Mouse (Mus musculus): ENCODE measurements at regions not wholly inside any gene's neighbourhood (a gene's known extent, or its start where the extent isn't known, plus 50 kb on each side); places are given as distances from the start of the nearest gene placed in this dataset.

GRCm38 (mm10) chr6:51071243-51071642 lies 361.2 kb upstream of the Nfe2l3 start:
- 54% methylated on average over 9 of the region's 9 CpGs for WGBS
- DNase-seq (ENCODE audit: low spot score) (no peak), ATAC-seq (replicated peaks; ENCODE audit: low FRiP score, low read depth) (no peak)
- Histone ChIP-seq H3K4me2 (ENCODE audit: low read length) (no peak overlapping the region), H3K27ac (no peak overlapping the region), H3K27me3 (ENCODE audit: insufficient read depth, low read length) (no peaks in the 10 kb centered on the region), H3K36me3 (ENCODE audit: insufficient read depth, low read length) (no peaks in the 10 kb centered on the region), H3K9ac (ENCODE audit: low read depth, low read length) (no peak overlapping the region), H3K4me1 (replicated peaks; ENCODE audit: insufficient read depth, low read length) (no peaks in the 10 kb centered on the region), H3K4me3 (replicated peaks; ENCODE audit: low read depth, low read length) (no peak overlapping the region), H3K9me3 (replicated peaks; ENCODE audit: low read length) (no peaks in the 10 kb centered on the region)
- no peak for TF ChIP-seq CTCF (IDR thresholded peaks at IDR 0.05; ENCODE audit: low read depth)

DNA sequence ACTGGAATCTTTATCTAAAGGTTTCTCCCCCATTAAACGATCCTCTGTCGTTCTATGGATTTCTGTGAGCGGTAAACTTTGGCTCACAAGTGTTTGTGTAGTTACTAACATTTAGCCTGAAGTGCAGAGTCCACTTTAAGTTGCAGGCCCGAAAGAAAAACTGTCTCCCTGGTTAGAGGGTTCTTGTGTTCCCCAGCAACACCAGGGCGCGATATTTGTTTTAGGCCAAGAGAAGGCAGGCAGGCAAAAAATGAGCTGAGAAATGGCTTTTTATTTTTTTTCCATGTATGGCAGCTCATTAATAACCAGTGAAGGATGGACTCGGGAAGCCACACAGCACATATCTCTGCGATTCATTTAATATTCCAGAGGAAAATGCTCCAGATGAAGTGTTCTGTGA lies 357.4 kb upstream of the Nfe2l3 start:
- no peak for ATAC-seq (replicated peaks; ENCODE audit: low FRiP score, low read depth)
- TF ChIP-seq CTCF (IDR thresholded peaks at IDR 0.05; ENCODE audit: low read depth), result no peak
- no peaks in the 10 kb centered on the region for H3K27me3 ChIP-seq (ENCODE audit: insufficient read depth, low read length)
- no peak overlapping the region for H3K27ac ChIP-seq
- no peak overlapping the region for H3K9ac ChIP-seq (ENCODE audit: low read depth, low read length)
- 78% methylated on average over 8 of the region's 8 CpGs for WGBS
- no peak overlapping the region for H3K4me3 ChIP-seq (replicated peaks; ENCODE audit: low read depth, low read length)
- H3K36me3 ChIP-seq (ENCODE audit: insufficient read depth, low read length), result no peaks in the 10 kb centered on the region
- 0 out of 2 replicates have a peak, but pooled peaks cover 7% of the 10 kb centered on the region for H3K4me1 ChIP-seq (replicated peaks; ENCODE audit: insufficient read depth, low read length)
- no peaks in the 10 kb centered on the region for H3K9me3 ChIP-seq (replicated peaks; ENCODE audit: low read length)
- H3K4me2 ChIP-seq (ENCODE audit: low read length), result no peak overlapping the region
- DNase-seq (ENCODE audit: low spot score), result no peak

DNA sequence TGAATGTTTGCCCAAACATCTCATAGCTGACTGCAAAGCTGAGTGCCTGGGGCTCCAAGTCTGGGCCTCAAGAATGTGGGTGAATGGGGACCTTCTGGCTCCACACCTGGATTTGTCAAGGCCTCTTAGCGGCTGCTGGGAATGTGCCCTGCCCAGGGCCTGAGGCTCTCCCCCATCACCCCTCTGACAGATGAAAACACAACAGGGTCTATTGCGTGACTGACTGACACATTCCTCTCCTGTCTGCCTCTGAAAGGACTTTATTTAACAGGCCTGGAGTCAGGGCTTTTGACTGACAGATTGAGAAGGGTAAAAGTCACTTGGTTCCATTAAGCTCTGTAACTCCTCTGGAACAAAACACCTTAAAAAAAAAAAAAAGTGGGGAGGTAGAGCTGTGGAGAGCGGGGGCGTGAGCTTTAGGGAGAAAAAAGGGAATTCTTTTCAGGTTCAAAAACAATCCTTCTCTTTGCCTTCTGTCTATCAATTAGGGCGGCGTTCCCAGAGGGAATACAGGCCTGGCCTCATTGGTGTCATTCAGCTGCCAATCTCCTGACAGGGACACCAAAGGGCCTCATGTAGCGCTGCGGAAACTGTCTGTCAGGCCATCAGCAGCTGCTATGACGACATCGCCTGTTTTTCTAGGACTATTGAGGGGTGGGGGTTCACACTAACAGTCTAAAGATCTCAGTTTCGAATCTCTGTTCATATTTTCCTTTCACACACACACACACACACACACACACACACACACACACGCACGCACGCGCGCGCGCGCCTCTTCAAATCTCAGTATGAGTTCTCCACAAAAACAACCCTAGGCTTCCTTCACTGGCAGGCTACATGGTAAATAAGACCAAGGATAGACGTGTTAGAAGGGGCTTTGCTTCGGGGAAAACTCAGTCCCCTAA lies 355.4 kb upstream of the Nfe2l3 start:
- Histone ChIP-seq H3K27ac (no peak overlapping the region), H3K4me2 (ENCODE audit: low read length) (no peak overlapping the region), H3K4me3 (replicated peaks; ENCODE audit: low read depth, low read length) (no peak overlapping the region), H3K9ac (ENCODE audit: low read depth, low read length) (no peak overlapping the region), H3K36me3 (ENCODE audit: insufficient read depth, low read length) (no peaks in the 10 kb centered on the region), H3K27me3 (ENCODE audit: insufficient read depth, low read length) (no peaks in the 10 kb centered on the region), H3K9me3 (replicated peaks; ENCODE audit: low read length) (no peaks in the 10 kb centered on the region), H3K4me1 (replicated peaks; ENCODE audit: insufficient read depth, low read length) (0 out of 2 replicates have a peak, but pooled peaks cover 7% of the 10 kb centered on the region)
- DNase-seq (ENCODE audit: low spot score) (peak; percentile 41), ATAC-seq (replicated peaks; ENCODE audit: low FRiP score, low read depth) (no peak; the same call in 1 of the 2 replicates)
- WGBS, result 67% methylated on average over 21 of the region's 21 CpGs
- no peak for TF ChIP-seq CTCF (IDR thresholded peaks at IDR 0.05; ENCODE audit: low read depth)

DNA sequence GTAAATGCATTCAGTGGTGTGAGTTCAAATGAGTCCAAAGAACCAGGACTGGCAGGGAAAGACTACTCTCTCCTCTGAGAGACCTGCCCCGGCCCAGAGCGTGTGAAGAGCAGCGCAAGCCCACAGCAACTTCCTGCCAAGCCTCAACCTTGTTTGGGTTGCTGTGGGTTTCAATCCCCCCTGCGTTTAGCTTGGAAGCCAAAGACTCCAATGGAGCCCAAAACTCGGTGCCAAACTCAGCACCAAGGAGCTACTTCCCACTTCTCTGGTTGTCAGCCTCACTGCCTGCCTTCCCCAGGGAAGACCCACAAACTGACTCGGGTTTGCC lies 354.7 kb upstream of the Nfe2l3 start:
- Histone ChIP-seq H3K27ac (no peak overlapping the region), H3K9ac (ENCODE audit: low read depth, low read length) (no peak overlapping the region), H3K27me3 (ENCODE audit: insufficient read depth, low read length) (no peaks in the 10 kb centered on the region), H3K9me3 (replicated peaks; ENCODE audit: low read length) (no peaks in the 10 kb centered on the region), H3K36me3 (ENCODE audit: insufficient read depth, low read length) (no peaks in the 10 kb centered on the region), H3K4me1 (replicated peaks; ENCODE audit: insufficient read depth, low read length) (0 out of 2 replicates have a peak, but pooled peaks cover 7% of the 10 kb centered on the region), H3K4me3 (replicated peaks; ENCODE audit: low read depth, low read length) (no peak overlapping the region), H3K4me2 (ENCODE audit: low read length) (no peak overlapping the region)
- TF ChIP-seq CTCF (IDR thresholded peaks at IDR 0.05; ENCODE audit: low read depth), result no peak
- ATAC-seq (replicated peaks; ENCODE audit: low FRiP score, low read depth) (no peak), DNase-seq (ENCODE audit: low spot score) (no peak)
- 61% methylated on average over 6 of the region's 6 CpGs for WGBS

- Histone ChIP-seq H3K4me1 (replicated peaks; ENCODE audit: insufficient read depth, low read length) (0 out of 2 replicates have a peak, but pooled peaks cover 7% of the 10 kb centered on the region), H3K27ac (no peak overlapping the region), H3K4me3 (replicated peaks; ENCODE audit: low read depth, low read length) (no peak overlapping the region), H3K36me3 (ENCODE audit: insufficient read depth, low read length) (no peaks in the 10 kb centered on the region), H3K9me3 (replicated peaks; ENCODE audit: low read length) (no peaks in the 10 kb centered on the region), H3K27me3 (ENCODE audit: insufficient read depth, low read length) (no peaks in the 10 kb centered on the region), H3K4me2 (ENCODE audit: low read length) (no peak overlapping the region), H3K9ac (ENCODE audit: low read depth, low read length) (no peak overlapping the region)
- WGBS, result 71% methylated on average over 11 of the region's 11 CpGs
- no peak for ATAC-seq (replicated peaks; ENCODE audit: low FRiP score, low read depth)
- no peak for DNase-seq (ENCODE audit: low spot score)
- TF ChIP-seq CTCF (IDR thresholded peaks at IDR 0.05; ENCODE audit: low read depth), result no peak
Measured at GRCm38 (mm10) chr6:51078353-51078966, 354.0 kb upstream of the Nfe2l3 start.

DNA sequence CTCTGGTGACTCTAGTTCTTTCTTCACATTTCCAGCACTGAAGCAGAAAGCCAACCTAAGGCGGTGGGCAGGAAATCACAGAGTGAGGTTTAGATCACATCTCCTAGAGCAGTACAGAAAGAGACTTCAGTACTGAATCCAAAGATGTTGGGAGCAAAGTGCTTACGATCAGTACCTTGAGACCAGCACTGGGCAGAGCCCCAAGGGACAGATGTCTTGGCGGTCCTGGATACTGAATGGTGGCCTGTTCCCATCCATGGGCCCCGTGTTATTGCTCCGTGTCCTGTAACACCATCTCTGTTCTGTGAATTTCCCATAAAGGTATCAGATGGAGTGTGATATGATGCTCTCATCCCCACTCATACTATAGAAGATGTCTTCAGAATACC lies 353.5 kb upstream of the Nfe2l3 start:
- DNase-seq (ENCODE audit: low spot score) (no peak), ATAC-seq (replicated peaks; ENCODE audit: low FRiP score, low read depth) (no peak)
- no peaks in the 10 kb centered on the region for H3K36me3 ChIP-seq (ENCODE audit: insufficient read depth, low read length)
- no peak for TF ChIP-seq CTCF (IDR thresholded peaks at IDR 0.05; ENCODE audit: low read depth)
- WGBS, result 92% methylated on average over 5 of the region's 5 CpGs
- H3K9ac ChIP-seq (ENCODE audit: low read depth, low read length), result no peak overlapping the region
- no peaks in the 10 kb centered on the region for H3K27me3 ChIP-seq (ENCODE audit: insufficient read depth, low read length)
- no peak overlapping the region for H3K4me3 ChIP-seq (replicated peaks; ENCODE audit: low read depth, low read length)
- H3K4me2 ChIP-seq (ENCODE audit: low read length), result no peak overlapping the region
- H3K27ac ChIP-seq, result no peak overlapping the region
- H3K9me3 ChIP-seq (replicated peaks; ENCODE audit: low read length), result no peaks in the 10 kb centered on the region
- 0 out of 2 replicates have a peak, but pooled peaks cover 7% of the 10 kb centered on the region for H3K4me1 ChIP-seq (replicated peaks; ENCODE audit: insufficient read depth, low read length)
